Mouse (Mus musculus): ENCODE data around the gene Tmem163. TPM values are rescaled to one million over a fixed set of nuclear protein-coding genes. Genes with fewer than 3 reads are reported as not detected.

The Tmem163 gene
- polyA plus RNA-seq, 1 experiment from 2014 or later: 16.0 TPM

DNA sequence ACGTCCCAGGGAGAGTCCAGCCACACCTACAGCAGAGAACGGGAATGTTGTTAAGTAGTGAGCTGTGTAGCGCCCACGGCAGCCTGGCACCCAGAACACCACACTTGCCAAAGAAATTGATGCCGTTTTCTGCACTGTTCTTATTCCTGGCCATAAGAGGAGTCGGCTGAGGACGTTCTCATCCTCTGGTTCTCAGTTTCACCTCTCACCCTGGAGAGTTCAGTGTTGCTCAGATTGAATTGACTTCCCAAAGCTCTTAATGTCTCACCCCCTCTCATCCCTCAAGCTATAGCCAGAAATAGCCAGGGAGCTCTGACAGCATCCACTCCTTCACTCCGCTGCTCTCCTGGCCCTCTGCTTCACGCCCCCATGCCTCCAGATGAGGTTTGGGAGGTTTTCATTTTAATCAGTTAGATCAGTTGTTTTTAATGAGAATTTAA lies 239.9 kb downstream of the Tmem163 start:
- Histone ChIP-seq H3K4me3 (no peak overlapping the region), H3K4me1 (peaks cover 51% of the 10 kb centered on the region), H3K9me3 (replicated peaks) (no peaks in the 10 kb centered on the region)

GRCm38 (mm10) chr1:127437091-127437490 lies 242.3 kb downstream of the Tmem163 start:
- Histone ChIP-seq H3K4me2 (no peak overlapping the region), H3K4me1 (peaks cover 41% of the 10 kb centered on the region), H3K27ac (no peak overlapping the region), H3K4me3 (no peak overlapping the region), H3K9ac (no peak overlapping the region), H3K9me3 (replicated peaks) (no peaks in the 10 kb centered on the region), H3K36me3 (ENCODE audit: poor library complexity, severe bottlenecking) (no peaks in the 10 kb centered on the region), H3K27me3 (no peaks in the 10 kb centered on the region)
- ATAC-seq: no peak
- 74% methylated on average over 6 of the region's 6 CpGs for WGBS

More for the DNA sequence above, 239.9 kb downstream of the Tmem163 start:
- ATAC-seq: no peak
- no peaks in the 10 kb centered on the region for H3K36me3 ChIP-seq (ENCODE audit: poor library complexity, severe bottlenecking)
- no peak overlapping the region for H3K27ac ChIP-seq
- H3K9ac ChIP-seq: no peak overlapping the region
- H3K4me2 ChIP-seq: no peak overlapping the region
- no peaks in the 10 kb centered on the region for H3K27me3 ChIP-seq
- WGBS: 81% methylated on average over 9 of the region's 9 CpGs

Other genes with a start within 250 kb of the Tmem163 start
- gene Acmsd, start 49.9 kb upstream of the Tmem163 start, polyA plus RNA-seq (2015; fragmentation: Nextera tagmentation; extraction: Ambion mirVana): 0.08 TPM in 1 of 2 replicates, not detected in the other
- gene Ccnt2, start 94.6 kb upstream of the Tmem163 start, polyA plus RNA-seq (2015; fragmentation: Nextera tagmentation; extraction: Ambion mirVana): 115 and 124 TPM in 2 replicates
- gene Map3k19, start 175.5 kb upstream of the Tmem163 start, polyA plus RNA-seq (2015; fragmentation: Nextera tagmentation; extraction: Ambion mirVana): 0.15 and 0.31 TPM in 2 replicates
- 16.1 and 17.8 TPM in 2 replicates for gene Rab3gap1, start 189.2 kb upstream of the Tmem163 start, polyA plus RNA-seq (2015; fragmentation: Nextera tagmentation; extraction: Ambion mirVana)

Measured in forebrain, embryonic 13.5 days (tissue).